Mouse (Mus musculus): ENCODE data around the gene Slc24a4.
A peak's percentile ranks its signal among the peaks of the same experiment; 100 is the strongest.
"Not testable (repeated sequence)": the region's sequence is repeated elsewhere in the genome, so short reads cannot be mapped to it uniquely, and the experiment has no call there.

Gene Slc24a4

GRCm38 (mm10) chr12:102251070-102251469, 122.5 kb downstream of the Slc24a4 start:
- no peak for DNase-seq

GRCm38 (mm10) chr12:102251985-102252384, 123.5 kb downstream of the Slc24a4 start:
- no peak for DNase-seq

DNA sequence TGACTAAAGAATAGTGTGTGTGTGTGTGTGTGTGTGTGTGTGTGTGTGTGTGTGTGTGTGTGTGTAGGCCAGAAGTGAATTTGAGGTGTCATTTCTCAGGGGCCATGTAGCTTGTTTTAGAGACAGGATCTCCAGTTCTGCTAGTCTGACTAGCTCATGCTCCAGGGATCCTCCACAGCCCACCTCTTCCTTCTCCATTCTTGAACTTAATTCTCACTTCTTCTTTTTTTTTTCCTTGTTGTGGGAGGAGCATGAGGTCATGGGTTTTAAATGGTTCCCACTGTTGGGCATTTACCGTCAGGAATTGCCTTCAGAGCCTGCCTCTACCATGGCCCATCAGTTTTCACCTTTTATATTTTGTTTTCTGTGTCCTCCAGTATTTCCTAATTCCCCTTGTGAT, 124.0 kb downstream of the Slc24a4 start:
- DNase-seq: no peak

DNA sequence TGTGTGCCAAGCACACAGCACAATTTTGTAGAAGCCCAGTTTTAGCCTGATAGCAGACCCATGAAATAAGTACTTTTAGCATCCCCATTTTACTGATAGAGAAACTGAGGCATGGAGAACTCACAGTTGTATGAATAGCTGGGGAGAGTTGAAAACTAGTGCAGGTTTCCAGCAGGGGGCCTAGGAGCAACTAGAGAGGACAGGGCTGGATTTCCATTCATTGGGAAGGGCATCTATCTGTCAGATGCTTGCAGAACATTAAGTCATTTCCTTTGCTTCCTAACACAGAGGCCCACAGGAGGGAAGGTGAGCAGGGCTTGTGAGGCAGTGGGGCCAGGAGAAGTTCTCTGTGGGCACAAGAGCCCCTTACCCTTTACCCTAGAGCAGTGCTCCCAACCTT, 126.5 kb downstream of the Slc24a4 start:
- no peak for DNase-seq

DNA sequence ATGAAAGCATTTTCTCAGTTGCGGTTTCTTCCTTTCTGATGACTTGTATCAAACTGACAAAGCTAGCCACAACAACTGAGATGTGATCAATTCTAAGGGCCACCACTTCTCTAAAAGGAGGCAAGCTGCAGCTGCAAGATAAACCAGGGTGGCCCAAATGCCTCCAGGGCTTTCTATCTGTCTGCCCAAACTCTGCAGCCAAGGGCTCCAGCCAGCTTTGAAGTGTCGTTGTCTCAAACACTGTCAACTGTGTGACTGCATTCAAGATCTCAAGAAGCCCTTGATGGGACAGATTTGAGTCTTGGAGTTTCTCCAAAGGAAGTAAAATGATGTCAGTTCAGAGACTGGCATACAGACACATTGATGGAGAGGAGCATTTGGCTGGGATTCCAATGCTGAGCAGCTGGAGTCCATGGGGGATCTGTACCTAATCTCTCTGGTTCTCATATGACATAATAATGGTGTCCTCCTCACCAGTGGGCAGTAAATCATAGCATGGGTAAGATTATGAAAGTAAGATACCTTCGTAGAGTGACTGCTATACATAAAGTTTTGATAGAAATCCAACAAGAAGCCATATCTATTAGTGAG, 130.1 kb downstream of the Slc24a4 start:
- DNase-seq: no peak

- no peak for DNase-seq
Observed at GRCm38 (mm10) chr12:102261933-102262396, 133.4 kb downstream of the Slc24a4 start.

GRCm38 (mm10) chr12:102262809-102263208, 134.3 kb downstream of the Slc24a4 start:
- no peak for DNase-seq

DNA sequence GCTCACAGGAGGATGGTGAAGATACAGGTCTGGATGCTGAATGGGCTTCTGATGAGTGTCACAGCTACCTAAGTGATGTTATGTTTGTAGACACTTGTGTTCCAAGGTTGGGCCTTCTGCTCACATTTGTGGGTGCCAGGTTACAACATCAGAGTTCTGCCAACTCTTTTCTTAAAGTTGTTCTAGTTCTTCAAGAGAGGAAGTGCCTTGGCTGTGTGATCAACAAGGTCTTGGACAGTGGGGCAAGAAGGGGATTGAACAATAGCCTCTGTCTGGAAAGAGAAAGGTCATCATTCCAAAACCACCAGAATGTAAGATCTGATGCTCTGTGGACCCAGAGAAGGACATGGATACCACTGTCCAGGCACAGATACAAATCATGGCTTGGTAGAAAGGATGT, 134.7 kb downstream of the Slc24a4 start:
- no peak for DNase-seq

DNA sequence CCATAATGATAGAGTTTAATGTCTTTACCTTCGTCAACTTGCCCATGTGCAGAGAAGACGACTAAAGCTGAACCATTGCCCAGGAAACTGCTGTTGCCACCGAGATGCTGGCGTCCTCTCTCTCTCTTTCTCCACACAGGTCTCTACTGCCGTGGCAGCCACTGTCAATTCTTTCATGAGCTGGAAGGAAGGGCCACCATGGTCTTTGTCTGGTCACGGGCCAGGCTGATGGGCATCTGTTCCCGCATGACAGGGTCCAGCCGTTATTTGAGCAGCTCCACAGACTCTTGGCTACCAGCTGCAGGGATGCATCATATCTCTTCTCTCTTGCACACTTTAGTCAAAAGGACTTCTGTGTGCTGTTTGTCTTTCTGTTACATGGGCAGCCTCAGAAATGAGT, 137.9 kb downstream of the Slc24a4 start:
- no peak for DNase-seq

- DNase-seq: no peak
Observed at GRCm38 (mm10) chr12:102269144-102269543, 140.6 kb downstream of the Slc24a4 start.

DNA sequence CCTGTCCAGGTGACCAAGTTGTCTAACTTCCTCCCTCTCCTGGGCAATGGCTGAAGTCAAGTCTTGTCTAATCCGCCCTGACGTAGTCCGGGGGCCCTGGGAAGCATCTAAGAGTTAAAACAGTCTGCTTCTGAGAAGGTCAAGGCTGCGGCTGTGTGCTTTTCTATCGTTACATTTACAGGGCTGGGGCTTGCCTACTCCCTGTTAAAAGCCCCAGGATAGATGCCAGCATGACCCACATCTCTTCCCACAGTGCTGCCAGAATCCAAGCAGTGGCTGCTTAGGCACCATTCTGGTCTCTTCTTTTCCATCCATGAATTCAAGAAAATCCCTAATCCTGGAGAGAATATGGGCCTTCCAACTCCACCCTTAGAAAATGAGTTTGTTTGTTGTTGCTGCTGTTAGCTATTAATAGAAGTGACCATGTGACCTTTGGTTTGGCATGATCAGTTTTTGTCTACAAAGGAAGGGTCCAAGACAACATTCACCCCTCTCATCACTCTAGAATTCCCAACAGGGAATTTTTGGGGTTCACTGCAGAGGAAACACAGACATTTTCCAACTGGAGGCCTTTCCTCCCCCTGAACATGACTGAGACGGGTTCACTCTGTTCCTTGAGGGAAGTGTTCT, 142.4 kb downstream of the Slc24a4 start:
- DNase-seq: no peak

- no peak for DNase-seq
Observed at GRCm38 (mm10) chr12:102271447-102271846, 142.9 kb downstream of the Slc24a4 start.

DNA sequence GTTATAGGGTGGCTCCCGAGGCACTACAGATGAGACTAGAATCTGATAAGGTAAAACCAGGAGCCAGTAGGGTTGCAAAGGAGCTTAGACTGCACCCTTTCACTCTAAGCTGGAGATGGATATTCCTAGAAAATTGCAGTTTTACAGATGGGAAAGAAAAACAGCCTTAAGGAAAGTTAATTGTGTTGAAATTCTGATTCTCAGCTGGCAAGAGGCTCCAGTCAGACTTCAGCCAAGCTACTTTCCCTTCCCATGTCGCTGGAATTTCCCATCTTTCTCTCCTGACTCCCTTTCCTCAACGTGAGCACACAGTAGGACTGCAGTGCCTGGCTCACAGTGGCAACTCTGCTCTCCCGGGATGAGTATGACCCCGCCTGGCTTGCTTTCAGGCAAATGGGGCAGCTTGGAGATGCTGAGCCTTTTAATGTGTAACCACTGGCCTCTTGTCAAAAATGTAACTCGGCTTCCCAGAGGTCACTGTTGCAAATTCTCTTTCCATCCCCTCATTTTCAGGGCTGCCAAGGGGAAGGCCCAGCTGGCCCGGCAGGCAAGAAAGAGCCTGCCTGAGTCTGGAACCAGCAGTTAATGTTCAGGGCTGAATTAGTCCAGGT, 147.4 kb downstream of the Slc24a4 start:
- no peak for DNase-seq

DNA sequence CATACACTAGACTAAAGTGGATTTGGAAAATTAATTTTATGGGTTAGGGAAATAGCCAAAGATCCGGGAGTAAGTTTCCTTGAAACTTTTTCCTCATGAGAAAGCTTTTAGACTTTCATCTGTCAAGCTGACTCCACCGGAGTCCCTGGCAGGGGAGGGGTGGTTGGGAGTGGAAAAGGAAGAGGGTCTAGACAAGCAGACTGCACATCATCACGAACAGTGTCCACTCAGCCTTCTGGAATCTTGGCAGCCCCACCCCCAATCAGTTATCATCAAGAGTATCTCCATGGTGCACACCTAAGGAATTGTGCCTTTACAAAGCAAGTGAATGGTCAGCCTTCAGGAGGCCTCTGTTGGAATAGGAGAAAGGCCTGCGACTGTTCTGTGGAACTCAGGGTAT, 151.8 kb downstream of the Slc24a4 start:
- not testable (repeated sequence) for DNase-seq

DNA sequence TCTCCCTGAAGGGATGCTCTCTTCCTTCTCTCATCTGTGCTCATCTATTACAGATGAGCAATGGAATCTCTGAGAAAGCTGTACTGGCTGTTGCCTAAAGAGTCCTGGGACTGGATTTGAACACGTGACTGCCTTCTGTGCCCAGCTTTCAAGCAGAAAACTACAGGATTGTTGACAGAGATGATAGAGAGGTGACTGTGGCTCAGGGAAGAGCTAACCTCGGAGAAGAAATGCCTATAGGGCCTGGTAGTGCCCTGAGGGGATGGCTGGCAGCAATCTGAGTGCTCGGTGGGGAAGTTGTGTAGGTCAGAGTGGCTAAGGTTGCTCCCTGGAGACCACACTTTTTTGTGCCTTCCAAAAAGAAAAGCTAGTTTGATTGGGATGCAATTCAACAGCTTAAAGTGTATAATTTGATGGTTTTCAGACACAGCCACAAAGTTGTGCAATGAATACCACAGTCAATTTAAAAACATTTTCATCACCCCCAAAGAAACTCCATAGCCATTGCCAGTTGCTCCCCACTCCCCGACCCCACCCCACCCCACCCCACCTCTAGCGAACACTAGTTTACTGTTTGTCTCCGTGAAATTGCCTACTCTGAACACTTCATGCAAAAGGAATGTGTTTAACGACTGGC, 152.5 kb downstream of the Slc24a4 start:
- DNase-seq: no peak

DNA sequence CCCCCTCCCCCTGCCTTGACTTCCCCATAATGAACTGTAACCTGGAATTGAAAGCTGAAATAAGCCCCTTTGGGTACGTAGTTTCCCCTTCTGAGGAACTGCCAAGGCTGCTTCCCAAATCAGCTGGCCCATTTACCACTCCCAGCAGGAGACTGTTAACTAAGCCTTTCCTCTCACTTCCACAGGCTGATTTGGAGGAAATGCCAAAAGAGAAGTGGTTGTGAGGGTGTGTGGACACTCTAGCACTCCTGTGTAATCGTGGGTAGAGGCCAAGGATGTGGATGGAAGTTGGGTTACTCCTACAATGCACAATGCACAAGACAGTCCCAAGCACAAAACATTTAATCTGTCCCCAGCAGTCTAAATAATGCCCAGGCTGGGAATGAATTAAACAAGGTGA, 153.6 kb downstream of the Slc24a4 start:
- no peak for DNase-seq

DNA sequence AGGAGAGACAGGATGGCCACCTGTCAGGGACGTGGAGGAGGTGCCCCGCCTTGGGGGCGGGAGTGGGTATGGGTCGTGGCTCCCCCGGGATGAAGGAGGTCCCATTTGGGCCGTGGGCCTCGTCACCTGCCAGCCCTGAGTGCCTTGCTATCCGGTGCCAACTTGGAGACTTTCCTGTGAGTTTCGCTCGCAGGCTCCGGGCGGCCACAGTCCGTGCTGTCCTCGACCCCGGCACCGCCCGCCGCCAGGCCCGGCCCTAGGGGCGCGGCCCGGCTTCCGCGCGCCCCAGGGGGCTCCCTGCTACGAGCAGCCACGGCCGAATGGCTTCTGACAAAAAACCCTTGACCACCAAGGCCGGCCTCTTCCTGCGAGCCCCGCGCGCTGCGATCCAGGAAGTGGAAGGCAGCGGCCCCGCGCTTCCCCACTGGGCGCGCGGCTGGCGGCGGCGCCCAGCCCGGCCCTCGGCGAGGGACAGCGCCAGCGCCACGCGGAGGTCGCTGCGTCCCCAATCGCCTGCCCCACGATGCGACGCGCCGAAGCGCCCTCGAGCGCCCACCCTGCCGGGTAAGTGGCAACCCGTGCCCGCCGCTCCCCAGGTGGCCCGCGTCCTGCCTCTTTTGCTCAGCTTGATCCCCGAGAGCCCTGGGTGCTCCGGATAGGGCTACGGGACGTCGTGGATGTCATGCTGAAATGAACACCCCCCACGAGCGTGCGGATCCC, 154.4 kb downstream of the Slc24a4 start, which contains the start of gene Rin3:
Gene Rin3, plus strand, starts transcription at position 286 of the 720 bp plus-strand sequence.
- peak; percentile 68 to 71 for DNase-seq

DNA sequence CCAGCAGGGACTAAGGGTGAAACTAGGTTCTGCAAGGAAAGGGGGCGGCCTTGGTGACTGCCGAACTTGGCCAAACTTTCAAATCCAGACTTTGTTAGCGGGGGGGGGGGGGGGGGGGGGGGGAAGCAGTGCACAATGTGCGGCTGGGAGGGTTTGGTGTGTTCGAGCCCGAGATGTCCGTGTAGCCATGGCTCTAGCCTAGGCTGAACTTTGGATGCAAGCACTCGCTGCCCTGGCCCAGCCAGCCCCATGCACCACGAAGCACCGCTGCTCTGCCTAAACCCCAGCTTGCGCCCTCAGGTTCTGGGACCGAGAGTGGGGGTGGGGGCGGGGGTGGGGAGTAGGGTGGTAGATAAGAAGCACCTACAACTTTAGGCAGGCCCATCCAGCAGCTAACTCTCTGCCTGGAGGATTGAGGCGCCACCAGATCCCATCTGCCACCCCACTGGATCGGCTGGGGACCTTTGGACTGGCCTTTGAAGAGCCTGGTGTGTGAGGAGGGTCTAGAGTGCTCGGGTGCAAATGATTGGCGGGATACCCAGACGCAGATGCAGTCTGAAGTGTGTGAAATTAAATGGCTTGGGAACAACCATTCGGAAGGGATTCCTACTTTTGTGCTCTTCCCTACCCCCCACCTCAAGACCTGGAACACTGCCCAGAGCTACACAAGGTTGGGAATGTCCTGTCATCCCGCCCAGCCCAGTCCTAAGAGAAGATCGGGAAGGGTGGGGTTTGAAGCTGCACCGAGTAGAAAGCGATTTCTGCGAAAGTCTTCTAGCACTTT, 155.1 kb downstream of the Slc24a4 start:
- DNase-seq: peak; percentile 43 to 47

DNA sequence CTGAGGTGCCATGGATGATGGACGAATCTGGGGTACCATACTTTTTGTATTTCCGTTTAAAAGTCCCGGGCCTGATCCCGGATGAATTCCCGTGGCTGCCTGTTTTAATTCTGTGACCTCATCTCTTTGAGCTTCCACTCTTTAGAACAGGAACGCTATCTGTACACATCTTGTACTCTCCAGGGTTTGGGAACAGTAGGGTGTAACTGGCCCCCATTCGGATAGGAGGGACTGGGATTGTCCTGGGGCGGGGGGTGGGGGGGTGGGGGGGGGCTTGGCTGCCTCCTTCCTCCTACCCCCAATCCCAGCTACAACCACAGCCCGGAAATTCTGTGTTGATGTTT, 155.7 kb downstream of the Slc24a4 start:
- DNase-seq: no peak

DNA sequence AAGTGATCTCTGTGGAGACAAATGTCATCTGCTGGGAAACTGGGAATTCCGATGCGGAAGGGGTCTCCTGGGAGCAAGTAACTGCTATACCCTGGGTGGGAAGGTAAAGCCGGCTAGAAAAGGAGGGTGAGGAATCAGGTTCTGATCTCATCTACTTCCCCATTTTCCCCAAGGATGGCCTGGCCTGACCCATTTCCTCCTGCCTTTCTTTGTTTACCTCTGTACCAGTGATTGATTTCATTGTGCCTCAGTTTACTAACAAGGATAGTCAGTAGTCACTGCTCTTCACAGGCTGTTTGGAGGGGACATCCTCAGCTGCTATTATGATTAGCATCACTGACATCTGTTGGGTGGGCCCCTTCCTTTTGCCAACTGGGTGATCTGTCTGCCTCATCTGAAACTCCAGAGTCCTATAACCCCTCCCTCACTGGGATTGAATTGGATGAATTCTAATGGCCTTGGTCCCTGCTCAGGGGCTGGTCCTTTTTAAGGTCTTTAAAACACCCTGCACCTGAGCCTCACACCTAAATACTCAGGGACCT, 156.2 kb downstream of the Slc24a4 start:
- DNase-seq: no peak

GRCm38 (mm10) chr12:102285318-102285717, 156.8 kb downstream of the Slc24a4 start:
- DNase-seq: no peak

DNA sequence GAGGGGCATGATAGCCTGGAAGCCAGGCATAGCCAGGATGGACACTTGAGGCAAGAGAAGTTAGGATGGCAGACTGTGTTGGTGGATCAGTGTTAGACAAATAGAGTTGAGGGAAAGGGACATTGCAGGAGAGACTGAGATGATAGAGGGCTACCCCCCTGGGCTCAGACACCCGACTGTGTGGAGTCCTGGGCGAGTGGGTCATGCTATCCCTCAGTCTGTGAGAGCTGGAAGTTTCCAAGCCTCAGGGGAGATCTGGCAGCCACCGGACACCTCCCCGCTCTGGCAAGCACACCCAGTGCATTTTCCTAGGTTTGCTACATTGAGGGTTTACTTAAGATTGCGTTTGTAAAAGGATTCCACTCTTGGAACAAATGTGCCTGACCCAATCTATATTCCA, 157.2 kb downstream of the Slc24a4 start:
- DNase-seq: no peak
